Mouse (Mus musculus): ENCODE results near the gene Gm17334. TPM values are rescaled to one million over a fixed set of nuclear protein-coding genes. Genes with fewer than 3 reads are reported as not detected.

The Gm17334 gene
- total RNA-seq, 1 experiment: 0.22 TPM

DNA sequence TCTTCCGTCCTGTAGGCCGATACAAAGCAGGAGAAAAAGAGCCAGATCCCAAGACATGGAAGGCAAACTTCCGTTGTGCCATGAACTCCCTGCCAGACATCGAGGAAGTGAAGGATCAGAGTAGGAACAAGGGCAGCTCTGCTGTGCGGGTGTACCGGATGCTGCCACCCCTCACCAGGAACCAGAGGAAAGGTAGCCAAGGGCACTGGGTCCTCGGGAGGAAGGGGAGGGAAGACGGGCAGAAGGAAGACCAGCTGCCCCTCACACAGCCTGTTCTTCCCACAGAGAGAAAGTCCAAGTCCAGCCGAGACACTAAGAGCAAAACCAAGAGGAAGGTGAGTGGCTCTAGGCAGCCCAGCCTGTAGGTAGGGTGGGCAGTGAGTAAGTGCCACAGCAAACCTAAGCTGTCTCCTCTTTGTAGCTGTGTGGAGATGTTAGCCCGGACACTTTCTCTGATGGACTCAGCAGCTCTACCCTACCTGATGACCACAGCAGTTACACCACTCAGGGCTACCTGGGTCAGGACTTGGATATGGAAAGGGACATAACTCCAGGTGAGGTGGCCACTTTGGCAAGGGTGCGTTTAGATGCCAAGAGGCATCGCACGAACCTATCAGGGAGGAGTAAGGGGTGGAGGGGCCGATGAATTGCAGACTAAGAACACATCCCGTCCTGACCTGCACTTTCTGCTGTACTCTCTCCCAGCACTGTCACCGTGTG lies 814 bp upstream of the Gm17334 start:
- TF ChIP-seq ZC3H11A (IDR thresholded peaks at IDR 0.05; ENCODE audit: borderline replicate concordance, low read depth, low read length) (no peak), CHD2 (IDR thresholded peaks at IDR 0.05; ENCODE audit: low read depth, low read length) (no peak), HCFC1 (IDR thresholded peaks at IDR 0.05; ENCODE audit: borderline replicate concordance, insufficient read depth, low read length) (no peak), MAFK (IDR thresholded peaks at IDR 0.05; ENCODE audit: insufficient read depth, low read depth, low read length) (no peak), ZNF384 (IDR thresholded peaks at IDR 0.05; ENCODE audit: low read depth, low read length) (no peak)
- no peak for DNase-seq (ENCODE audit: low read depth, low spot score)
- no peaks in the 10 kb centered on the region for H3K9me3 ChIP-seq (ENCODE audit: control insufficient read depth, insufficient read depth, low read depth, low read length)
- peaks cover 65% of the 10 kb centered on the region for H3K36me3 ChIP-seq (ENCODE audit: control insufficient read depth, insufficient read depth, low read length, poor library complexity, severe bottlenecking)
- H3K9ac ChIP-seq (ENCODE audit: insufficient read depth, low read depth, low read length, poor library complexity, severe bottlenecking): no peak overlapping the region
- H3K4me1 ChIP-seq (ENCODE audit: control insufficient read depth in 2 of 2, insufficient read depth in 2 of 2, low read length in 2 of 2, poor library complexity in 1 of 2): peaks cover 3 to 35% of the 10 kb centered on the region in 2 experiments; a peak in 2 of 4 replicates
- H3K4me3 ChIP-seq (ENCODE audit: insufficient read depth in 1 of 2, low read depth in 1 of 2, low read length in 2 of 2, poor library complexity in 1 of 2, severe bottlenecking in 1 of 2): no peak overlapping the region
- H3K27ac ChIP-seq (ENCODE audit: insufficient read depth, low read depth, low read length, poor library complexity, severe bottlenecking): no peak overlapping the region; the same call in 1 of the 2 replicates
- in situ Hi-C loops (cut with MboI; ENCODE audit: low sequenced_read_pairs in 2 of 2, unreplicated experiment in 2 of 2): no loop called here

- DNase-seq (ENCODE audit: low read depth, low spot score): no peak
- Histone ChIP-seq H3K4me1 (ENCODE audit: control insufficient read depth in 2 of 2, insufficient read depth in 2 of 2, low read length in 2 of 2, poor library complexity in 1 of 2) (peaks cover 3 to 27% of the 10 kb centered on the region in 2 experiments; a peak in 2 of 4 replicates), H3K9me3 (ENCODE audit: control insufficient read depth, insufficient read depth, low read depth, low read length) (no peaks in the 10 kb centered on the region), H3K9ac (ENCODE audit: insufficient read depth, low read depth, low read length, poor library complexity, severe bottlenecking) (no peak overlapping the region), H3K4me3 (ENCODE audit: insufficient read depth in 1 of 2, low read depth in 1 of 2, low read length in 2 of 2, poor library complexity in 1 of 2, severe bottlenecking in 1 of 2) (peak overlapping the region in 1 of 2 experiments; percentile 2; a peak in 1 of 4 replicates), H3K36me3 (ENCODE audit: control insufficient read depth, insufficient read depth, low read length, poor library complexity, severe bottlenecking) (peaks cover 56% of the 10 kb centered on the region), H3K27ac (ENCODE audit: insufficient read depth, low read depth, low read length, poor library complexity, severe bottlenecking) (no peak overlapping the region)
- in situ Hi-C loops (cut with MboI; ENCODE audit: low sequenced_read_pairs in 2 of 2, unreplicated experiment in 2 of 2): no loop called here
- no peak for TF ChIP-seq ZC3H11A (IDR thresholded peaks at IDR 0.05; ENCODE audit: borderline replicate concordance, low read depth, low read length)
- TF ChIP-seq MAFK (IDR thresholded peaks at IDR 0.05; ENCODE audit: insufficient read depth, low read depth, low read length): no peak
- no peak for TF ChIP-seq ZNF384 (IDR thresholded peaks at IDR 0.05; ENCODE audit: low read depth, low read length)
- no peak for TF ChIP-seq CHD2 (IDR thresholded peaks at IDR 0.05; ENCODE audit: low read depth, low read length)
- TF ChIP-seq HCFC1 (IDR thresholded peaks at IDR 0.05; ENCODE audit: borderline replicate concordance, insufficient read depth, low read length): no peak
These were observed 451 bp downstream of the Gm17334 start for GRCm38 (mm10) chr11:53772536-53772935.

DNA sequence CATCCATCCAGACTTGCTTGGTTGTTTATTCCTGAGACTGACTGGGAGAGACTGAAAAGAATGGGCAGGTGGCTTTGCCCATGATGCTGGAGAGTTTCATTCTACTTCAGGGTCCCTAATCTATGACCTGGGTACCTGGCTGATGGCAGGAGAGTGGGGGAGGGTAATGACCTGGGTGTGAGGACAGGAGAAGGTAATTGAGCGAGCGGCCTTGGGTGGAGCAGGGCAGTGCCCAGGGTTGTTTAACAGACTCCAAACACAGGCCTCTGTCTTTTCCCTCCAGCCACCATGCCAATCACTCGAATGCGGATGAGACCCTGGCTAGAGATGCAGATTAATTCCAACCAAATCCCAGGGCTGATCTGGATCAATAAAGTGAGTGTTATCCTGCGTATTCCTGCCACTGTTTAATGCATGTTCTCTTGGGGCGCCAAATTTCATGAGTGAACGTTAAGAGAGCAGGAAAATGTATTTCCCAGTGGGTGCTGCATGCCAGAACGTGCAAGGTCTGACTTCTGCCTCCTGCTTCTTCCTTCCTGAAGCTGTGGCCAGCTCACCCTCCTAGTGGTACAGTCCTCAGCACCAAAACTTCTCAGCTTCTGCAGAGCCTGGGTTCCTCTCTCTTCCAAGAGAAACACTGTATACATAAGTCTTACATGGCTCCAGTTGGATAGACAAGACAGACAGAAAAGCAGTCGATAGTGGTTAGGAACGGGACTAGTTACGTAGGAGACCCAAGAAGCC lies 1.8 kb downstream of the Gm17334 start:
- Histone ChIP-seq H3K9me3 (ENCODE audit: control insufficient read depth, insufficient read depth, low read depth, low read length) (no peaks in the 10 kb centered on the region), H3K4me1 (ENCODE audit: control insufficient read depth in 2 of 2, insufficient read depth in 2 of 2, low read length in 2 of 2, poor library complexity in 1 of 2) (peaks cover 7 to 25% of the 10 kb centered on the region in 2 experiments; a peak in 2 of 4 replicates), H3K4me3 (ENCODE audit: insufficient read depth in 1 of 2, low read depth in 1 of 2, low read length in 2 of 2, poor library complexity in 1 of 2, severe bottlenecking in 1 of 2) (peak overlapping the region; percentile 91 to 92), H3K27ac (ENCODE audit: insufficient read depth, low read depth, low read length, poor library complexity, severe bottlenecking) (no peak overlapping the region), H3K9ac (ENCODE audit: insufficient read depth, low read depth, low read length, poor library complexity, severe bottlenecking) (no peak overlapping the region), H3K36me3 (ENCODE audit: control insufficient read depth, insufficient read depth, low read length, poor library complexity, severe bottlenecking) (peaks cover 45% of the 10 kb centered on the region)
- no peak for DNase-seq (ENCODE audit: low read depth, low spot score)
- TF ChIP-seq ZNF384 (IDR thresholded peaks at IDR 0.05; ENCODE audit: low read depth, low read length): no peak
- no peak for TF ChIP-seq MAFK (IDR thresholded peaks at IDR 0.05; ENCODE audit: insufficient read depth, low read depth, low read length)
- TF ChIP-seq ZC3H11A (IDR thresholded peaks at IDR 0.05; ENCODE audit: borderline replicate concordance, low read depth, low read length): no peak
- TF ChIP-seq CHD2 (IDR thresholded peaks at IDR 0.05; ENCODE audit: low read depth, low read length): no peak
- no peak for TF ChIP-seq HCFC1 (IDR thresholded peaks at IDR 0.05; ENCODE audit: borderline replicate concordance, insufficient read depth, low read length)
- in situ Hi-C loops (cut with MboI; ENCODE audit: low sequenced_read_pairs in 2 of 2, unreplicated experiment in 2 of 2): no loop called here

DNA sequence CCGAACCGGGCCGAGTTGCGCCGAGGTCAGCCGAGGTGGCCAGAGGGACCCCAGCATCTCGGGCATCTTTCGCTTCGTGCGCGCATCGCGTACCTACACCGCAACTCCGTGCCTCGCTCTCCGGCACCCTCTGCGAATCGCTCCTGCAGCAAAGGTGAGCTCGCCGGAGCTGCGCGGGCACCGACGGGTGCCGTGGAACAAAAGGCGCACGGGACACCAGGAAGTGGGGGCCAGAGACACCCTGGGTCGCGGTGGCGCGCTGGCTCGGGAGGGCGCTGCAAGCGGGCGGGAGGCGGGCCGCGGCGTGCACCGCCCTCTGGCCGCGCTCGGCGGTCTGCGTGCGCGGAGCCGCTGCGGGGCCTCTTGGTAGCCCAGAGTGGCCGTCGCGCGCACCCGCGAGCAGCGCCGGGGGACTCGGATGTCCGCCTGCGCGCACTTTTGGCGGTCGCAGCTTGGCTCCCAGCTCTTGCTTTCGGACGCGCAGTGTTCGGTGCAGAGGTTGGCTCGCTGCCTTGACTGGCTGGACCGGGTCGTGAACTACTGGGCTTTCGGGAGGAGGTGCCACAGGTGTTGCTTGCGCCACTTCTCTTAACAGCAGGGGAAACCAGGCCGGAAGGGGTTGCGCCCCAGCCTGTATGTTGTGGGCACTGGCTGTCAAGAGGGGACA lies 2.7 kb downstream of the Gm17334 start:
- peak overlapping the region; percentile 83 for H3K9ac ChIP-seq (ENCODE audit: insufficient read depth, low read depth, low read length, poor library complexity, severe bottlenecking)
- H3K9me3 ChIP-seq (ENCODE audit: control insufficient read depth, insufficient read depth, low read depth, low read length): no peaks in the 10 kb centered on the region

More for the DNA sequence above, 2.7 kb downstream of the Gm17334 start:
- Histone ChIP-seq H3K4me3 (ENCODE audit: insufficient read depth in 1 of 2, low read depth in 1 of 2, low read length in 2 of 2, poor library complexity in 1 of 2, severe bottlenecking in 1 of 2) (peak overlapping the region; percentile 91 to 92), H3K27ac (ENCODE audit: insufficient read depth, low read depth, low read length, poor library complexity, severe bottlenecking) (peak overlapping the region; percentile 57; the same call in 1 of the 2 replicates), H3K36me3 (ENCODE audit: control insufficient read depth, insufficient read depth, low read length, poor library complexity, severe bottlenecking) (peaks cover 37% of the 10 kb centered on the region), H3K4me1 (ENCODE audit: control insufficient read depth in 2 of 2, insufficient read depth in 2 of 2, low read length in 2 of 2, poor library complexity in 1 of 2) (peaks cover 7 to 29% of the 10 kb centered on the region in 2 experiments; a peak in 2 of 4 replicates)
- in situ Hi-C loops (cut with MboI; ENCODE audit: low sequenced_read_pairs in 2 of 2, unreplicated experiment in 2 of 2): no loop called here
- no peak for DNase-seq (ENCODE audit: low read depth, low spot score)
- no peak for TF ChIP-seq ZNF384 (IDR thresholded peaks at IDR 0.05; ENCODE audit: low read depth, low read length)
- TF ChIP-seq MAFK (IDR thresholded peaks at IDR 0.05; ENCODE audit: insufficient read depth, low read depth, low read length): no peak
- TF ChIP-seq ZC3H11A (IDR thresholded peaks at IDR 0.05; ENCODE audit: borderline replicate concordance, low read depth, low read length): no peak
- TF ChIP-seq CHD2 (IDR thresholded peaks at IDR 0.05; ENCODE audit: low read depth, low read length): no peak
- no peak for TF ChIP-seq HCFC1 (IDR thresholded peaks at IDR 0.05; ENCODE audit: borderline replicate concordance, insufficient read depth, low read length)
